In the genomic region with DNA sequence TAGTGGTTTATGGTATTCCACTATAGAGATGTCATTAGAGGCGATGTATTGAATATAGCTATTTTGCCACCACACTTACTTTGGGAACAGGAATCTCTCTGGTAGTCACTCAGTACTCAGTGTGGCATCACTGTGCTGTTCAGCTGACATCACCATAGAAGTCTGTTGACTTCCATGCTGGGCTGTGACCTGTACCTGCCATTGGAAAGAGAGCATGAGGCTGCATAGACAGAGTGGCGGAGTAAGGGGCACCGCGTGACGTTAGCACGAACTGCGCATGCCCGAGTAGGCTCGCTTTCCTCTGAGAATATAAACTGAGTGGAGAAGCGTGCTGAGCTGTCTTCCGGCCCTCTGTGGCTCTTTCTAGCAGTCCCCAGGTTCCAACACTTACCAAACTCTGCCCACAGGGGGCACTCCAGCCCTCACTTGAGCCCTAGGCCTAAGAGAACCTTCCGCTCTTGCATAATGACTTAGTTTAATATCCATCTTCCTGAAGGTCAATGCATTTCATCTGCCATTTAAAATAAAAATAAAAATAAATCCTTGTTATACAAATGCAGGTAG, we compare ENCODE assay signal across 8 mouse cellular contexts.
A peak's percentile ranks its signal among the peaks of the same experiment; 100 is the strongest.
DNase-seq lines count a peak whose midpoint lies in the region; ATAC-seq and TF ChIP-seq lines count a peak whose summit lies in the region.

No protein-coding gene starts in this region.

- peak; percentile 51 for TF ChIP-seq CTCF in E14TG2a.4 (conservative IDR thresholded peaks at IDR 0.05; ENCODE audit: low read length)
- TF ChIP-seq CTCF in kidney, postnatal 0 days (IDR thresholded peaks at IDR 0.05; ENCODE audit: low read depth): peak; percentile 47

- ATAC-seq in cerebellum, adult (ENCODE audit: insufficient number of reproducible peaks, low FRiP score, low TSS enrichment): peak; percentile 68
- peak; percentile 61 for ATAC-seq in forebrain, embryonic 16.5 days
- ATAC-seq in kidney, postnatal 0 days (replicated peaks; ENCODE audit: low FRiP score, low read depth): no peak
- ATAC-seq in monocyte, adult 5-6 weeks (replicated peaks; ENCODE audit: insufficient number of reproducible peaks, low FRiP score, low TSS enrichment, poor library complexity, severe bottlenecking): no peak

- no peaks in the 10 kb centered on the region for H3K27me3 ChIP-seq in E14TG2a.4 (ENCODE audit: insufficient read depth, low read length)
- H3K27me3 ChIP-seq in forebrain, embryonic 16.5 days (replicated peaks; ENCODE audit: control insufficient read depth, insufficient read depth, low read length): no peaks in the 10 kb centered on the region
- H3K27me3 ChIP-seq in kidney, postnatal 0 days (ENCODE audit: insufficient read depth, low read length): no peaks in the 10 kb centered on the region

- 48% methylated on average over 12 of the region's 12 CpGs for WGBS in forebrain, embryonic 16.5 days
- WGBS in kidney, postnatal 0 days: 70% methylated on average over 12 of the region's 12 CpGs

- no peaks in the 10 kb centered on the region; the same call in 1 of the 2 replicates for H3K4me1 ChIP-seq in E14TG2a.4 (replicated peaks; ENCODE audit: low read depth, low read length)
- H3K4me1 ChIP-seq in forebrain, embryonic 16.5 days (replicated peaks; ENCODE audit: control insufficient read depth, insufficient read depth, low read length): no peaks in the 10 kb centered on the region
- no peaks in the 10 kb centered on the region for H3K4me1 ChIP-seq in kidney, postnatal 0 days (replicated peaks; ENCODE audit: insufficient read depth, low read length)

- no peak overlapping the region for H3K27ac ChIP-seq in forebrain, embryonic 16.5 days (ENCODE audit: low read length)
- H3K27ac ChIP-seq in kidney, postnatal 0 days: no peak overlapping the region

- no peak overlapping the region for H3K4me2 ChIP-seq in forebrain, embryonic 16.5 days (ENCODE audit: low read length)
- H3K4me2 ChIP-seq in kidney, postnatal 0 days (ENCODE audit: low read length): no peak overlapping the region

- H3K9me3 ChIP-seq in E14TG2a.4 (ENCODE audit: low read length): no peaks in the 10 kb centered on the region
- H3K9me3 ChIP-seq in forebrain, embryonic 16.5 days (ENCODE audit: control insufficient read depth, low read length): no peaks in the 10 kb centered on the region
- no peaks in the 10 kb centered on the region for H3K9me3 ChIP-seq in kidney, postnatal 0 days (replicated peaks; ENCODE audit: low read length)

- no peaks in the 10 kb centered on the region for H3K36me3 ChIP-seq in E14TG2a.4 (ENCODE audit: insufficient read depth, low read length)
- H3K36me3 ChIP-seq in forebrain, embryonic 16.5 days (ENCODE audit: control insufficient read depth, insufficient read depth): no peaks in the 10 kb centered on the region
- no peaks in the 10 kb centered on the region for H3K36me3 ChIP-seq in kidney, postnatal 0 days (ENCODE audit: insufficient read depth, low read length)

- no peak overlapping the region; the same call in 1 of the 2 replicates for H3K4me3 ChIP-seq in E14TG2a.4 (replicated peaks; ENCODE audit: low read length)
- no peak overlapping the region for H3K4me3 ChIP-seq in forebrain, embryonic 16.5 days (replicated peaks; ENCODE audit: low read length)
- H3K4me3 ChIP-seq in kidney, postnatal 0 days (replicated peaks; ENCODE audit: low read depth, low read length): no peak overlapping the region

- DNase-seq in 416B (ENCODE audit: low read depth): peak; percentile 41
- DNase-seq in kidney, postnatal 0 days (ENCODE audit: low spot score): no peak
- peak; percentile 80 for DNase-seq in lung, postnatal 14 days
- DNase-seq in right cerebral cortex, postnatal 14 days: peak; percentile 47

- H3K9ac ChIP-seq in forebrain, embryonic 16.5 days (replicated peaks; ENCODE audit: low read depth, low read length): no peak overlapping the region
- H3K9ac ChIP-seq in kidney, postnatal 0 days (ENCODE audit: low read depth, low read length): no peak overlapping the region

Comparison
In these comparisons a context has a peak if more than half of its experiments do, and no peak if none do; other contexts are left out.
1. ATAC-seq: peak in cerebellum, adult (single experiment) and forebrain, embryonic 16.5 days (single experiment); none in kidney, postnatal 0 days (single experiment) and monocyte, adult 5-6 weeks (single experiment).